Mouse (Mus musculus) stomach, embryonic 14.5 days (tissue): ENCODE data around the gene Adap2. TPM values are rescaled to one million over a fixed set of nuclear protein-coding genes. Genes with fewer than 3 reads are reported as not detected.
A peak's percentile ranks its signal among the peaks of the same experiment; 100 is the strongest.

ENCODE experiments used
- ATAC-seq: fragments of 200-750 bp; cut with Nextera tagmentation; 2 replicates; pipeline ENCODE4 v1.8.0; 2017; ENCODE audit warnings: low read depth, moderate TSS enrichment; ENCODE audit not compliant: insufficient number of reproducible peaks, insufficient read depth, low FRiP score
- H3K27ac ChIP-seq: fragments of 300-500 bp; sonication (generic); 2 replicates; pipeline ENCODE4 v1.5.1; 2014; ENCODE audit warnings: mild to moderate bottlenecking, low read length, moderate library complexity, mixed read lengths
- H3K27me3 ChIP-seq: fragments of 300-500 bp; sonication (generic); 2 replicates; pipeline ENCODE4 v1.6.1; 2014; ENCODE audit warnings: low read length, control low read depth, mixed read lengths; ENCODE audit not compliant: control insufficient read depth, insufficient read depth
- H3K36me3 ChIP-seq: fragments of 300-500 bp; sonication (generic); 2 replicates; pipeline ENCODE4 v1.6.1; 2014; ENCODE audit warnings: mild to moderate bottlenecking, control low read depth, low read length, moderate library complexity, mixed read lengths; ENCODE audit not compliant: control insufficient read depth, insufficient read depth
- H3K4me1 ChIP-seq: fragments of 300-500 bp; sonication (generic); 2 replicates; pipeline ENCODE4 v1.6.1; 2014; ENCODE audit warnings: low read length, control low read depth, mixed read lengths; ENCODE audit not compliant: control insufficient read depth, insufficient read depth
- H3K4me2 ChIP-seq: fragments of 300-500 bp; sonication (generic); replicated peaks from 2 replicates; pipeline ENCODE4 v1.6.1; 2014; ENCODE audit warnings: low read depth, low read length, control low read depth
- H3K4me3 ChIP-seq: fragments of 300-500 bp; sonication (generic); 2 replicates; pipeline ENCODE4 v1.5.1; 2014; ENCODE audit warnings: low read depth, low read length, control low read depth
- H3K9ac ChIP-seq: fragments of 300-500 bp; sonication (generic); replicated peaks from 2 replicates; pipeline ENCODE4 v1.6.1; 2014; ENCODE audit warnings: low read depth, mild to moderate bottlenecking, control low read depth, low read length, moderate library complexity, mixed read lengths
- H3K9me3 ChIP-seq: fragments of 300-500 bp; sonication (generic); 2 replicates; pipeline ENCODE4 v1.6.1; 2016; ENCODE audit warnings: low read depth, low read length, control low read depth; ENCODE audit not compliant: control insufficient read depth
- WGBS: fragments of 180-500 bp; shearing (Covaris S2); extraction: QIAGEN DNeasy Blood & Tissue Kit; methylation state at CpG from one replicate; pipeline ENCODE4 v1.1.7; 2014; 5-methylcytosine and 5-hydroxymethylcytosine counted together
- polyA plus RNA-seq: library from polyadenylated mRNA; unstranded; fragments of >200 nt; fragmentation: Nextera tagmentation; extraction: Ambion mirVana; gene quantifications from 2 replicates; pipeline ENCODE4 v1.2.1, GENCODE M21; 2014

Adap2 gene
- polyA plus RNA-seq, 1 experiment from 2014 or later = 2.3 TPM

DNA sequence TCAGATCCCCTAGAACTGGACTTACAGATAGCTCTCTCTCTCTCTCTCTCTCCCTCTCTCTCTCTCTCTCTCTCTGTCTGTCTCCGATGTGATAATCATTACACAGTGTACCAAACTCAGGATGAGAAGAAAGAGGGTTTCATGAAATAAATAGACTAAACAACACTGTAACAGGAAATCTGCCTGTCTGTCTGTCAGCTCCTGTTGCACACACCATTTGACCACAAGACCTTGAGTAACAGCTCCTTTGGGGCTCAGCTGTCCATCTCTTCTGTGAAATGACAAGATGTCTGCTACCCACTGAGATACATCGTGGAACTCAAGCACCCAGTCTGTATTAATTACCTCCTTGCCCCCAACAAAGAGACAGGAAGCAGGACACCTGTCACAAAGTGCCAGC is 2.4 kb upstream of the Adap2 start:
- peaks cover 5% of the 10 kb centered on the region; the same call in 1 of the 2 replicates for H3K4me1 ChIP-seq
- no peak overlapping the region for H3K4me3 ChIP-seq
- ATAC-seq = no peak
- H3K9ac ChIP-seq = no peak overlapping the region
- H3K9me3 ChIP-seq = no peaks in the 10 kb centered on the region
- WGBS = 60% methylated on average over 2 of the region's 2 CpGs
- no peaks in the 10 kb centered on the region for H3K36me3 ChIP-seq
- no peak overlapping the region for H3K27ac ChIP-seq
- H3K27me3 ChIP-seq = peaks cover 23% of the 10 kb centered on the region
- H3K4me2 ChIP-seq = no peak overlapping the region

DNA sequence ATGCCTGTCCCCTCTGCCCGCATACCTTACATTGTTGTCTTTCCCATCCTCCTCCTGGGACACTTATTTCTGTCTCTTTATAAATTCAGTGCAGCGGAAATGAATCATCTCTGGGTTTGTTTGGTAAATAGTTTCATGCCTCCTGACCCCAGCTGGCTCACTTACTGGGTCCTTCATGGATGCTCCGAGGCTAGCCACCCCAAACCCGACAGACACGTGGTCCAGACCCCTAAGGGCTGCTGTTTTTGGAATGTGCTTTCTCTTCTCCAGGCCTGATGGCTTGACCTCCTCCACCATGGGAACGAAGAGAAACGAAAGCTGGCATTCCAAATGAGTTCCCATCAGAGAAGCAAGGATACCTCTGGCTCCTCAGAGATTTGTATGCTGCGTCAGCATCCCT is 1.5 kb upstream of the Adap2 start:
- WGBS = 63% methylated on average over 8 of the region's 8 CpGs
- Histone ChIP-seq H3K9ac (no peak overlapping the region), H3K9me3 (no peaks in the 10 kb centered on the region), H3K4me2 (no peak overlapping the region), H3K4me1 (peaks cover 5% of the 10 kb centered on the region; the same call in 1 of the 2 replicates), H3K27me3 (peaks cover 23% of the 10 kb centered on the region), H3K4me3 (no peak overlapping the region), H3K27ac (no peak overlapping the region), H3K36me3 (no peaks in the 10 kb centered on the region)
- no peak for ATAC-seq

DNA sequence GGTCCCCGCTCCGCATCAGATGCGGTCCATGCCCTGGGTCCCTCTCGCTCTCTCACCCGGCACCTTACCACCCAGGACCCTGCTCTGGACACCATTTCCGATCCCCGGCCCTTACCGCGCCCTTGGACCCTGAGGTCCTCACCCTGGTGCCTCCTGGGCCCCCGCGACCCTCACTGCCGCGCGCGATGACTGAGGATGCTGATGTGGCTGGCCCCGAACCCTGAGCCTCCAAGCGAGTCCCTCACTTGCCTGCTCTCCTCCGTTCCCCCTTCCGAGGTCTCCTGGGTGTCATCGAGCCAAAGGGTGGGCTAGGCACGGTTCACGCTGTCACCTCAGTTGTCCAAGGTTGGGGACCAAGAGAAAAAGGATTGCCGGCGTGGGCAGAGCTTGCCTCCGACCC is 596 bp downstream of the Adap2 start:
- Histone ChIP-seq H3K27ac (no peak overlapping the region), H3K4me2 (peak overlapping the region; percentile 78)

DNA sequence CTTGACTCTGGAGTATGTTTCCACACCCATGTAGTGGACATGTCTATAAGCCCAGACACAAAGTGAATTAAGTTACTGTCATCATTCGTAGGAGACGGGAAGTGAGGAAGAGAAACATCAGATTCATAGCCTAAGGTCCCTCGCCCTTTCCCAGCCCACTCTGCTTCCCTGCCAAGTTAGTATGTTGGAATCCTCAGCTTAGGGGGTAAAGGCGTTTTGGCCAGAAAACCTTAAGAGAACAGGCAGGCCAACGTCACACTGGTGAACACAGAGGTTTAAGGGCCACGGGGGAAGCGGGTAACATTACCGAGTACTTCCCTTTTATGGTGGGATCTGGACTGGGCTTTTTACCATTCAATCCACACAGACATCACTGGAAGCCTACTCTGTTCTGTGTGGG is 1.6 kb downstream of the Adap2 start:
- peaks cover 23% of the 10 kb centered on the region for H3K27me3 ChIP-seq

More for the DNA sequence above, 596 bp downstream of the Adap2 start:
- peaks cover 23% of the 10 kb centered on the region for H3K27me3 ChIP-seq
- peaks cover 5% of the 10 kb centered on the region; the same call in 1 of the 2 replicates for H3K4me1 ChIP-seq
- peak overlapping the region; percentile 50 for H3K4me3 ChIP-seq
- no peaks in the 10 kb centered on the region for H3K36me3 ChIP-seq
- no peak for ATAC-seq
- H3K9me3 ChIP-seq = no peaks in the 10 kb centered on the region
- WGBS = 29% methylated on average over 25 of the region's 25 CpGs
- H3K9ac ChIP-seq = 0 out of 2 replicates have a peak overlapping the region, but pooled peaks have one; percentile 3

DNA sequence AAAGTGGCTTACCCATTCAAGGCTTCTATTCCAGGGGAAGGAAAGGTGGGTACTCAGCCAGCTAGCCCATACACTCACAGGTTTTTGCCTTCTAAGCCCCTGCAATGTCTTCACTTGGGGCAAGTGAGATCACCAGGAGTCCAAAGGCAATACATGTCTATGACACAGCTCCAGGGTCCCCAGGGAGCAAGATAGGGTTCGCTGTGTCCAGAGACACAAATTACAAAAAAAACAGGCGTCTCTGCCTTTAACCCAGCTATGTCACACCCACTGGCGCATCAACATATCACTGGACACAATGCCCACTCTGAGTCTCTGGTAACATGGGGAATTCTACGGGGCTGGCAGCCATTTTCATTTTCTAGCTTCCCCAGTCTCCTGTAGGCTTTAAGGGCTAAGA is 2.1 kb downstream of the Adap2 start:
- Histone ChIP-seq H3K36me3 (no peaks in the 10 kb centered on the region), H3K9me3 (no peaks in the 10 kb centered on the region), H3K27me3 (peaks cover 23% of the 10 kb centered on the region), H3K4me2 (no peak overlapping the region), H3K27ac (no peak overlapping the region), H3K9ac (no peak overlapping the region), H3K4me3 (no peak overlapping the region), H3K4me1 (peaks cover 5% of the 10 kb centered on the region; the same call in 1 of the 2 replicates)
- no peak for ATAC-seq
- WGBS = 82% methylated on average over 4 of the region's 4 CpGs

More for the DNA sequence above, 1.6 kb downstream of the Adap2 start:
- H3K4me1 ChIP-seq = peaks cover 5% of the 10 kb centered on the region; the same call in 1 of the 2 replicates
- no peak overlapping the region for H3K4me3 ChIP-seq
- H3K9ac ChIP-seq = no peak overlapping the region
- H3K9me3 ChIP-seq = no peaks in the 10 kb centered on the region
- no peak for ATAC-seq
- no peak overlapping the region for H3K27ac ChIP-seq
- H3K36me3 ChIP-seq = no peaks in the 10 kb centered on the region
- H3K4me2 ChIP-seq = no peak overlapping the region
- 84% methylated on average over 8 of the region's 8 CpGs for WGBS

DNA sequence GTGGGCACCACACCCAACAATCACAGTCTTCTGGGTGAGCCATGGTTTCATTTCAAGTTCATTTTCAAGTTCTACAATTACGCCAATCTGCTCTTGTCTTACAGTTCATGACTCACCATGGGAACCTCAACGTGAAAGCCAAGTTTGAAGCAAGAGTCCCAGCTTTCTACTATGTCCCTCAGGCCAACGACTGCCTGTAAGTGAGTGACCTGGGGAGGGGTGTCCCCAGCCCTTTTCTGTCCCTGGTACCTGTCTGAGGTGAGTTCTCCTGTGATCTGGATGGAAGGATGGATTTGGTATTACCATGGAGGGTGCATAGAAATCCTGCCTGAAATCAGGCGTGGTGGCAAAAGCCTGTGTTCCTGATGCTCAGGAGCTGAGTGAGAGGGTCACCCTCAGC is 2.9 kb downstream of the Adap2 start:
- H3K4me2 ChIP-seq = no peak overlapping the region
- no peak overlapping the region for H3K4me3 ChIP-seq
- no peaks in the 10 kb centered on the region for H3K36me3 ChIP-seq
- peaks cover 5% of the 10 kb centered on the region; the same call in 1 of the 2 replicates for H3K4me1 ChIP-seq
- H3K27ac ChIP-seq = no peak overlapping the region
- H3K27me3 ChIP-seq = peaks cover 23% of the 10 kb centered on the region
- 85% methylated on average over 4 of the region's 4 CpGs for WGBS
- no peaks in the 10 kb centered on the region for H3K9me3 ChIP-seq
- ATAC-seq = no peak
- H3K9ac ChIP-seq = no peak overlapping the region

DNA sequence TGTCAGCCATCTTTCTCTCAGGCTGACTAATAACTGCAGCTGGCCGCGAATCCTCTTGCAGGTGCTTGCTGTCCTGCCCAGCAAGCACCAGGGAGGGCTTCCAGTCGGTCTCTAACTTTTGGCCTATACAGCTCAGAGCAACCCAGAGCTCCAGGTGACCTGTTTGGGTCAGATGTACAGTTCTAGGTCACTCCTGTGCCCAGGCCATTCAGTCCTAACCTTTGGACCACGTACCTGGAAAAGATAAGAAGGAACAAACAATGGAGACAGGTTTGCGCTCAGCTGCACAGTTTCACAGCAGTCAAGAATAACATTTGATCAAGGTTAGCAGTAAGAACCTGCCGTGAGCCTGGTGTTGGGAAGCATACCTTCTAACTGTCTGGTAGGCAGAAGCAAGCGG is 5.1 kb downstream of the Adap2 start:
- 70% methylated on average over 7 of the region's 7 CpGs for WGBS
- Histone ChIP-seq H3K9ac (no peak overlapping the region), H3K9me3 (no peaks in the 10 kb centered on the region), H3K4me3 (no peak overlapping the region), H3K27me3 (peaks cover 13% of the 10 kb centered on the region), H3K4me1 (peaks cover 3% of the 10 kb centered on the region; the same call in 1 of the 2 replicates), H3K4me2 (no peak overlapping the region), H3K27ac (no peak overlapping the region), H3K36me3 (no peaks in the 10 kb centered on the region)
- no peak for ATAC-seq

DNA sequence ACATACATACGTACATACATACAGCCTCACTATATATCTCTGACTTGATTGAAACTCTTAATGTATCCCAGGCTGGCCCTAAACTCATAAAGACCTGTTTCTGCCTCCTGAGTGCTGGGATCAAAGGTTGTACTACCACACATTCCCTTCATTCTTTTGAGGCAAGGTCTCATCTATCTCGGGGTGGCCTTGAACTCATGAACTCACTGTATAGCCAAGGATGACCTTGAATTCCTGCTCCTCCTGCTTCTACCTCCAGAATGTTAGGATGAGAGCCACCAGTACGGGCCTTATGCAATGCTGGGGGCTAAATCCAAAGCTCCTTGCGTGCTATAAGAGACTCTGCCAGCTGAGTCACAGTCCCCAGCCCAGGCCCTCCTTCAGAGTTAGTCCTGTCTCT is 7.1 kb downstream of the Adap2 start:
- no peaks in the 10 kb centered on the region for H3K27me3 ChIP-seq
- WGBS = 73% methylated on average over 4 of the region's 4 CpGs
- H3K9ac ChIP-seq = no peak overlapping the region
- no peak for ATAC-seq
- no peak overlapping the region for H3K4me2 ChIP-seq
- H3K36me3 ChIP-seq = no peaks in the 10 kb centered on the region
- no peak overlapping the region for H3K27ac ChIP-seq
- H3K9me3 ChIP-seq = no peaks in the 10 kb centered on the region
- no peaks in the 10 kb centered on the region for H3K4me1 ChIP-seq
- no peak overlapping the region for H3K4me3 ChIP-seq
